Mouse (Mus musculus) hindbrain, embryonic 15.5 days (tissue): Measurements from ENCODE around the gene Otud3. TPM values are rescaled to one million over a fixed set of nuclear protein-coding genes. Genes with fewer than 3 reads are reported as not detected.
"Not testable (repeated sequence)": the region's sequence is repeated elsewhere in the genome, so short reads cannot be mapped to it uniquely, and the experiment has no call there.

Experiments
- ATAC-seq: fragments of 200-750 bp; cut with Nextera tagmentation; 2 replicates; pipeline ENCODE4 v1.8.0; 2017; ENCODE audit warnings: low read depth, moderate number of reproducible peaks, moderate TSS enrichment; ENCODE audit not compliant: low FRiP score
- H3K27ac ChIP-seq: fragments of 300-500 bp; sonication (generic); replicated peaks from 2 replicates; pipeline ENCODE4 v1.5.1; 2015; ENCODE audit warnings: mild to moderate bottlenecking, inconsistent platforms
- H3K27me3 ChIP-seq: fragments of 300-500 bp; sonication (generic); 2 replicates; pipeline ENCODE4 v1.6.1; 2015; ENCODE audit warnings: control low read depth, inconsistent platforms
- H3K36me3 ChIP-seq: fragments of 300-500 bp; sonication (generic); 2 replicates; pipeline ENCODE4 v1.6.1; 2015; ENCODE audit warnings: control low read depth, inconsistent platforms
- H3K4me1 ChIP-seq: fragments of 300-500 bp; sonication (generic); replicated peaks from 2 replicates; pipeline ENCODE4 v1.6.1; 2015; ENCODE audit warnings: control low read depth, inconsistent platforms
- H3K4me2 ChIP-seq: fragments of 300-500 bp; sonication (generic); 2 replicates; pipeline ENCODE4 v1.6.1; 2015; ENCODE audit warnings: moderate library complexity, mild to moderate bottlenecking, inconsistent platforms
- H3K4me3 ChIP-seq: fragments of 300-500 bp; sonication (generic); 2 replicates; pipeline ENCODE4 v1.5.1; 2015; ENCODE audit warnings: mild to moderate bottlenecking, inconsistent platforms
- H3K9ac ChIP-seq: fragments of 300-500 bp; sonication (generic); 2 replicates; pipeline ENCODE4 v1.6.1; 2015; ENCODE audit warnings: inconsistent platforms
- H3K9me3 ChIP-seq: fragments of 300-500 bp; sonication (generic); 2 replicates; pipeline ENCODE4 v1.6.1; 2016; ENCODE audit warnings: control low read depth, inconsistent platforms
- WGBS: fragments of 180-500 bp; shearing (Covaris S2); methylation state at CpG from one replicate; pipeline ENCODE4 v1.1.7; 2015; 5-methylcytosine and 5-hydroxymethylcytosine counted together
- polyA plus RNA-seq: library from polyadenylated mRNA; unstranded; fragments of >200 nt; fragmentation: Nextera tagmentation; extraction: Ambion mirVana; gene quantifications from 2 replicates; pipeline ENCODE4 v1.2.1, GENCODE M21; 2015

Gene Otud3
- polyA plus RNA-seq, 1 experiment from 2014 or later, result 2.3 TPM

- H3K4me1 ChIP-seq, result no peaks in the 10 kb centered on the region
- WGBS, result 78% methylated on average over 3 of the region's 3 CpGs
- no peaks in the 10 kb centered on the region for H3K36me3 ChIP-seq
- H3K9ac ChIP-seq, result no peak overlapping the region
- H3K27me3 ChIP-seq, result no peaks in the 10 kb centered on the region
- no peaks in the 10 kb centered on the region for H3K9me3 ChIP-seq
- no peak overlapping the region for H3K4me3 ChIP-seq
- H3K4me2 ChIP-seq, result no peak overlapping the region
- H3K27ac ChIP-seq, result no peak overlapping the region
- ATAC-seq, result no peak
These were observed 20.1 kb upstream of the Otud3 start for GRCm38 (mm10) chr4:138933862-138934261.

- H3K27me3 ChIP-seq, result no peaks in the 10 kb centered on the region
- H3K9ac ChIP-seq, result no peak overlapping the region
- no peak overlapping the region for H3K27ac ChIP-seq
- H3K9me3 ChIP-seq, result no peaks in the 10 kb centered on the region
- no peak for ATAC-seq
- peaks cover 11% of the 10 kb centered on the region; the same call in 1 of the 2 replicates for H3K4me1 ChIP-seq
- no peak overlapping the region for H3K4me3 ChIP-seq
- H3K4me2 ChIP-seq, result no peak overlapping the region
- 50% methylated on average over 2 of the region's 2 CpGs for WGBS
- no peaks in the 10 kb centered on the region for H3K36me3 ChIP-seq
These were observed 11.8 kb upstream of the Otud3 start for GRCm38 (mm10) chr4:138925561-138925960.

- H3K4me3 ChIP-seq, result peak overlapping the region; percentile 33
- H3K36me3 ChIP-seq, result no peaks in the 10 kb centered on the region
- 2% methylated on average over 11 of the region's 11 CpGs for WGBS
- ATAC-seq, result peak; percentile 88
- H3K4me1 ChIP-seq, result peaks cover 11% of the 10 kb centered on the region; the same call in 1 of the 2 replicates
- H3K4me2 ChIP-seq, result peak overlapping the region; percentile 61
- no peaks in the 10 kb centered on the region for H3K27me3 ChIP-seq
- peak overlapping the region; percentile 23; the same call in 1 of the 2 replicates for H3K27ac ChIP-seq
- H3K9me3 ChIP-seq, result no peaks in the 10 kb centered on the region
- H3K9ac ChIP-seq, result 0 out of 2 replicates have a peak overlapping the region, but pooled peaks have one; percentile 34
These were observed 8.3 kb upstream of the Otud3 start for GRCm38 (mm10) chr4:138922131-138922459.

- Histone ChIP-seq H3K27ac (peak overlapping the region; percentile 23; the same call in 1 of the 2 replicates), H3K9ac (0 out of 2 replicates have a peak overlapping the region, but pooled peaks have one; percentile 34), H3K4me2 (peak overlapping the region; percentile 61), H3K36me3 (no peaks in the 10 kb centered on the region), H3K4me3 (peak overlapping the region; percentile 33), H3K4me1 (peaks cover 11% of the 10 kb centered on the region; the same call in 1 of the 2 replicates), H3K9me3 (no peaks in the 10 kb centered on the region), H3K27me3 (no peaks in the 10 kb centered on the region)
- 33% methylated on average over 20 of the region's 20 CpGs for WGBS
- ATAC-seq, result peak; percentile 67; the same call in 1 of the 2 replicates
These were observed 7.7 kb upstream of the Otud3 start for GRCm38 (mm10) chr4:138921254-138922130.

GRCm38 (mm10) chr4:138917282-138917681, 3.5 kb upstream of the Otud3 start:
- WGBS, result 87% methylated on average over 9 of the region's 9 CpGs
- ATAC-seq, result no peak

GRCm38 (mm10) chr4:138913141-138913787, 481 bp downstream of the Otud3 start:
- H3K4me1 ChIP-seq, result peaks cover 25% of the 10 kb centered on the region
- peak overlapping the region; percentile 88 for H3K4me2 ChIP-seq
- peak overlapping the region; percentile 97 for H3K9ac ChIP-seq
- WGBS, result 2% methylated on average over 46 of the region's 52 CpGs
- H3K27me3 ChIP-seq, result no peaks in the 10 kb centered on the region
- peak overlapping the region; percentile 78 for H3K27ac ChIP-seq
- H3K36me3 ChIP-seq, result peaks cover 8% of the 10 kb centered on the region; the same call in 1 of the 2 replicates
- no peaks in the 10 kb centered on the region for H3K9me3 ChIP-seq
- peak; percentile 43 for ATAC-seq
- peak overlapping the region; percentile 98 for H3K4me3 ChIP-seq

More at GRCm38 (mm10) chr4:138917282-138917681, 3.5 kb upstream of the Otud3 start:
- Histone ChIP-seq H3K4me2 (no peak overlapping the region), H3K4me1 (peaks cover 17% of the 10 kb centered on the region), H3K9ac (no peak overlapping the region), H3K27ac (no peak overlapping the region), H3K36me3 (no peaks in the 10 kb centered on the region), H3K27me3 (no peaks in the 10 kb centered on the region), H3K9me3 (no peaks in the 10 kb centered on the region), H3K4me3 (no peak overlapping the region)

- Histone ChIP-seq H3K36me3 (peaks cover 70% of the 10 kb centered on the region), H3K4me1 (peaks cover 4% of the 10 kb centered on the region; the same call in 1 of the 2 replicates), H3K27me3 (no peaks in the 10 kb centered on the region), H3K4me2 (no peak overlapping the region), H3K9me3 (no peaks in the 10 kb centered on the region), H3K4me3 (no peak overlapping the region), H3K9ac (no peak overlapping the region), H3K27ac (no peak overlapping the region)
- no peak for ATAC-seq
- 94% methylated on average over 18 of the region's 18 CpGs for WGBS
These were observed 8.0 kb downstream of the Otud3 start for GRCm38 (mm10) chr4:138905624-138906337.

GRCm38 (mm10) chr4:138899361-138899760, 14.4 kb downstream of the Otud3 start:
- WGBS, result 88% methylated on average over 7 of the region's 7 CpGs
- H3K4me1 ChIP-seq, result no peaks in the 10 kb centered on the region
- no peak overlapping the region for H3K4me3 ChIP-seq
- ATAC-seq, result no peak
- no peaks in the 10 kb centered on the region for H3K27me3 ChIP-seq
- peaks cover 61% of the 10 kb centered on the region for H3K36me3 ChIP-seq
- no peak overlapping the region for H3K4me2 ChIP-seq
- H3K27ac ChIP-seq, result no peak overlapping the region
- no peaks in the 10 kb centered on the region for H3K9me3 ChIP-seq
- no peak overlapping the region for H3K9ac ChIP-seq

- H3K4me3 ChIP-seq, H3K27ac ChIP-seq, H3K4me2 ChIP-seq, H3K27me3 ChIP-seq, H3K9me3 ChIP-seq, ATAC-seq, H3K9ac ChIP-seq, H3K4me1 ChIP-seq: not testable (repeated sequence)
- WGBS, result 90% methylated on average over 11 of the region's 11 CpGs
- peaks cover 36% of the 10 kb centered on the region for H3K36me3 ChIP-seq
These were observed 20.0 kb downstream of the Otud3 start for GRCm38 (mm10) chr4:138893789-138894188.

GRCm38 (mm10) chr4:138892655-138893054, 21.1 kb downstream of the Otud3 start:
- Histone ChIP-seq H3K36me3 (peaks cover 36% of the 10 kb centered on the region), H3K9ac (no peak overlapping the region)
- ATAC-seq, result no peak

GRCm38 (mm10) chr4:138889635-138890034, 24.1 kb downstream of the Otud3 start:
- Histone ChIP-seq H3K4me3 (no peak overlapping the region), H3K9ac (no peak overlapping the region), H3K36me3 (peaks cover 17% of the 10 kb centered on the region), H3K27ac (no peak overlapping the region), H3K27me3 (no peaks in the 10 kb centered on the region), H3K9me3 (no peaks in the 10 kb centered on the region), H3K4me1 (no peaks in the 10 kb centered on the region), H3K4me2 (no peak overlapping the region)
- 71% methylated on average over 8 of the region's 8 CpGs for WGBS
- no peak for ATAC-seq

More at GRCm38 (mm10) chr4:138892655-138893054, 21.1 kb downstream of the Otud3 start:
- Histone ChIP-seq H3K4me1 (no peaks in the 10 kb centered on the region), H3K4me2 (no peak overlapping the region), H3K9me3 (no peaks in the 10 kb centered on the region), H3K27ac (no peak overlapping the region), H3K4me3 (no peak overlapping the region), H3K27me3 (no peaks in the 10 kb centered on the region)
- WGBS, result 82% methylated on average over 6 of the region's 6 CpGs
